Mouse (Mus musculus) liver, embryonic 11.5 days (tissue): ENCODE data around the gene Arl16. TPM values are rescaled to one million over a fixed set of nuclear protein-coding genes. Genes with fewer than 3 reads are reported as not detected.

Source experiments
- ATAC-seq: fragments of 200-750 bp; cut with Nextera tagmentation; replicated peaks from 2 replicates; pipeline ENCODE4 v1.8.0; 2017; ENCODE audit warnings: moderate number of reproducible peaks, mild to moderate bottlenecking, moderate TSS enrichment, moderate library complexity; ENCODE audit not compliant: low FRiP score
- DNase-seq: peaks from one replicate; pipeline ENCODE4 v3.0.0-alpha.2; 2017; ENCODE audit warnings: low spot score
- H3K27ac ChIP-seq: fragments of 300-500 bp; sonication (generic); 2 replicates; pipeline ENCODE4 v1.5.1; 2014; ENCODE audit warnings: mild to moderate bottlenecking, low read depth, low read length, control low read depth
- H3K27me3 ChIP-seq: fragments of 300-500 bp; sonication (generic); replicated peaks from 2 replicates; pipeline ENCODE4 v1.6.1; 2014; ENCODE audit warnings: low read length, mixed read lengths; ENCODE audit not compliant: control insufficient read depth, insufficient read depth
- H3K36me3 ChIP-seq: fragments of 300-500 bp; sonication (generic); 2 replicates; pipeline ENCODE4 v1.6.1; 2014; ENCODE audit warnings: mild to moderate bottlenecking, low read length, moderate library complexity, mixed read lengths; ENCODE audit not compliant: control insufficient read depth, insufficient read depth
- H3K4me1 ChIP-seq: fragments of 300-500 bp; sonication (generic); replicated peaks from 2 replicates; pipeline ENCODE4 v1.6.1; 2014; ENCODE audit warnings: low read length, mixed read lengths; ENCODE audit not compliant: control insufficient read depth, insufficient read depth
- H3K4me2 ChIP-seq: fragments of 300-500 bp; sonication (generic); 2 replicates; pipeline ENCODE4 v1.6.1; 2014; ENCODE audit warnings: mild to moderate bottlenecking, control low read depth, moderate library complexity
- H3K4me3 ChIP-seq: fragments of 300-500 bp; sonication (generic); 2 replicates; pipeline ENCODE4 v1.5.1; 2014; ENCODE audit warnings: low read depth, low read length, control low read depth
- H3K9ac ChIP-seq: fragments of 300-500 bp; sonication (generic); 2 replicates; pipeline ENCODE4 v1.6.1; 2014; ENCODE audit warnings: low read depth, low read length, control low read depth
- H3K9me3 ChIP-seq: fragments of 300-500 bp; sonication (generic); 2 replicates; pipeline ENCODE4 v1.6.1; 2016; ENCODE audit warnings: low read length, inconsistent platforms, mixed read lengths; ENCODE audit not compliant: control insufficient read depth
- WGBS: fragments of 180-500 bp; shearing (Covaris S2); extraction: QIAGEN DNeasy Blood & Tissue Kit; methylation state at CpG from one replicate; pipeline ENCODE4 v1.1.7; 2014; 5-methylcytosine and 5-hydroxymethylcytosine counted together
- polyA plus RNA-seq: library from polyadenylated mRNA; unstranded; fragments of >200 nt; fragmentation: Nextera tagmentation; extraction: Ambion mirVana; gene quantifications from 2 replicates; pipeline ENCODE4 v1.2.1, GENCODE M21; 2014

Gene Arl16
- polyA plus RNA-seq, 1 experiment from 2014 or later, result 40.2 TPM

DNA sequence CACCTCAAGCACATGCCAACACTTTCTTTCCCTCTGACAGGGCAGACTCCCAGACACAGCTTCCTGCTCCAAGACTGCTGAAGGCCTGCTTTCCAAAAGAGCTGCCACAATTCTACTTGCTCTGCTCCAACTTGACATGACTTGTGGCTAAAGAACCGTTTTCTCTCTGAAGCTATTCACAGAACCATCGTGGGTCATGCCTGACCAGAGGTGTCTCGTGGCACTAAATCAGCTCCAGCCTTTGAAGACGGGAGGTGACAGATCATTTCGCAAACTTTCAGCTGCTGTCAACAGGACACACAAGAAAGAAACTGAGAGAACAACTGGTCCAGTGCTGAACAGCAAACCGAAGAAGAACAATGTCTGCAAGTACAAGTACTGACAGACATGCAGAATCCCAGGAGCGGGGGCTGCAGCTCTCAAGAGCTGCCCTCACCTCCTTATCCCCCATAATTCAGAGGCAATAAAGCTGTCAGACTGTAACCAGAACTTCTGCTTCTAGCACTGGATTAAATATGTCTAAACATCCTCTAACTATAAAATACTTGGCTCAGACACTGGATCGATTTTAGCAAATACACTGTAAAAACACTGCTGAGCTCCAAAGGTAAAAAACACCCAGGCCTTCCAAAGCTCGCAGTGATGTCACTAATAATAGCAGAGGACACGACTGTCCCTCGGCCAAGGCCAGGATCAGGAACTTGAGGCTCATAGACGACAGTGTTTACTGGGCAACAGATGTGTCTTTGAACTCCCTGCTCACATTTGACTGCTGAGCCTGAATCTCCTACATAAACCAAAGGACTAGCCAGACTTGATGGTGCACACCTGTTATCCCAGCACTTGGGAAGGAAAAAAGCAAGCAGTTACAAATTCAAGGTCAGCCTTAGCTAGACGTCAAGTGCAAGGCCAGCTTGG, 44.5 kb downstream of the Arl16 start:
- 84% methylated on average over 13 of the region's 13 CpGs for WGBS
- Histone ChIP-seq H3K27ac (no peak overlapping the region), H3K4me1 (no peaks in the 10 kb centered on the region), H3K36me3 (peaks cover 45% of the 10 kb centered on the region), H3K9ac (no peak overlapping the region), H3K4me2 (no peak overlapping the region), H3K4me3 (no peak overlapping the region), H3K27me3 (no peaks in the 10 kb centered on the region), H3K9me3 (no peaks in the 10 kb centered on the region)
- DNase-seq, result no peak
- no peak for ATAC-seq

DNA sequence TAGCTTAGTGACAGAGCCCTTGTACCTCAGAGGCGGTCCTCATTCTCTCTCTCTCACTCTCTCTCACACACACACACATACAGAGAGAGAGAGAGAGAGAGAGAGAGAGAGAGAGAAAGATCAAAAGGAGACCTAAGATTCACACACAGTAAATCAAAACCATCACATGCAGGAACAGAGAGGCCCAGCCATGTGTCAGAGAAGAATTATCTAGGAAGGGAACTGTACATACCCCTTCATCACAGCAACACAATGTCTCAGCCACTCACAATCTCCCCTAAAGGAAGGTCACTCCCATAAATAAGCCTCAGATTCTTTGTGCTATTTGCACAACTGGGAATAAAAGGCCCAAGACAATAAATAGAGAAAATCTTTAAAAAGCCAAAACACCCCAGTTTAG, 48.8 kb downstream of the Arl16 start:
- no peaks in the 10 kb centered on the region for H3K9me3 ChIP-seq
- no peaks in the 10 kb centered on the region for H3K4me1 ChIP-seq
- H3K9ac ChIP-seq, result no peak overlapping the region
- H3K27ac ChIP-seq, result no peak overlapping the region
- DNase-seq, result no peak
- H3K27me3 ChIP-seq, result no peaks in the 10 kb centered on the region
- peaks cover 45% of the 10 kb centered on the region for H3K36me3 ChIP-seq
- H3K4me3 ChIP-seq, result no peak overlapping the region
- ATAC-seq, result no peak
- H3K4me2 ChIP-seq, result no peak overlapping the region
- 100% methylated on average over 1 of the region's 1 CpGs for whole genome bisulfite sequencing

DNA sequence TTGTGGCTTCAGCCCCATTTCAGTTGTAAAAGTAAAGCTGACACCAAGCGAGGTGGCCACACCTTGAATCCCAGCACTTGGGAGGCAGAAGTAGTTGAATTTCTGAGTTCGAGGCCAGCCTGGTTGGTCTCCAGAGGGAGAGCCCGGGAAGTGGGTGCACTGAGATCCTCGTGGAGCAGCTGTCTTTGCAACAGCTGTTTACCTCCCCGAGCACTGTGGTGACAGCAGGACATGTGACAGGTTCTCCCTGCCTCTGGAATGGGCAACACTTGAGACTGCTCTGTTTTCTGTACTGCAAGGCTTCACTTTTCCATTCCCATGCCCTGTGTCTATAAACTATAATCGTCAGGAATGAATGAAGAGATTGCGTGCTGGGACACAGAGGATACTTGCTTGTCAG, 49.6 kb downstream of the Arl16 start:
- Histone ChIP-seq H3K36me3 (peaks cover 52% of the 10 kb centered on the region), H3K4me3 (no peak overlapping the region), H3K4me2 (no peak overlapping the region), H3K4me1 (no peaks in the 10 kb centered on the region), H3K27me3 (no peaks in the 10 kb centered on the region), H3K27ac (no peak overlapping the region), H3K9me3 (no peaks in the 10 kb centered on the region), H3K9ac (no peak overlapping the region)
- WGBS, result 90% methylated on average over 7 of the region's 7 CpGs
- no peak for DNase-seq
- ATAC-seq, result no peak

Other genes starting within 250 kb of the Arl16 start
- 6.7 and 8.8 TPM in 2 replicates for gene Bahcc1, start 234.7 kb downstream of the Arl16 start, polyA plus RNA-seq
- 1,592 and 1,704 TPM in 2 replicates for gene Actg1, start 119.1 kb downstream of the Arl16 start, polyA plus RNA-seq
- gene Fscn2, start 106.1 kb downstream of the Arl16 start, polyA plus RNA-seq, result 0.29 TPM in 1 of 2 replicates, not detected in the other
- 22.8 and 23.2 TPM in 2 replicates for gene Faap100, start 88.8 kb downstream of the Arl16 start, polyA plus RNA-seq
- gene Nploc4, start 29.9 kb downstream of the Arl16 start, polyA plus RNA-seq, result 44.5 and 47.2 TPM in 2 replicates
- 0.10 TPM in 1 of 2 replicates, not detected in the other for gene Tspan10, start 25.0 kb downstream of the Arl16 start, polyA plus RNA-seq
- gene Pde6g, start 14.1 kb downstream of the Arl16 start, polyA plus RNA-seq, result 0.18 and 0.51 TPM in 2 replicates
- 12.7 and 16.8 TPM in 2 replicates for gene Oxld1, start 9.5 kb downstream of the Arl16 start, polyA plus RNA-seq
- 51.5 and 52.0 TPM in 2 replicates for gene Ccdc137, start 9.5 kb downstream of the Arl16 start, polyA plus RNA-seq
- 252 and 266 TPM in 2 replicates for gene Mrpl12, start 17.0 kb upstream of the Arl16 start, polyA plus RNA-seq
- gene Slc25a10, start 24.2 kb upstream of the Arl16 start, polyA plus RNA-seq, result 65.5 and 70.6 TPM in 2 replicates
- 7.6 and 7.7 TPM in 2 replicates for gene Gcgr, start 63.1 kb upstream of the Arl16 start, polyA plus RNA-seq
- gene Mcrip1, start 82.1 kb upstream of the Arl16 start, polyA plus RNA-seq, result 117 and 123 TPM in 2 replicates
- not detected in 2 replicates for gene Ppp1r27, start 83.5 kb upstream of the Arl16 start, polyA plus RNA-seq
- 648 and 680 TPM in 2 replicates for gene P4hb, start 105.6 kb upstream of the Arl16 start, polyA plus RNA-seq
- 557 and 561 TPM in 2 replicates for gene Arhgdia, start 114.0 kb upstream of the Arl16 start, polyA plus RNA-seq
- gene Alyref, start 130.8 kb upstream of the Arl16 start, polyA plus RNA-seq, result 601 and 617 TPM in 2 replicates
- gene Anapc11, start 130.8 kb upstream of the Arl16 start, polyA plus RNA-seq, result 200 and 208 TPM in 2 replicates
- gene Npb, start 140.9 kb upstream of the Arl16 start, polyA plus RNA-seq, result 3.6 and 6.3 TPM in 2 replicates
- gene Pcyt2, start 150.3 kb upstream of the Arl16 start, polyA plus RNA-seq, result 165 and 175 TPM in 2 replicates
- 48.6 and 54.8 TPM in 2 replicates for gene Sirt7, start 157.6 kb upstream of the Arl16 start, polyA plus RNA-seq
- 32.6 and 34.8 TPM in 2 replicates for gene Mafg, start 166.0 kb upstream of the Arl16 start, polyA plus RNA-seq
- gene Pycr1, start 176.2 kb upstream of the Arl16 start, polyA plus RNA-seq, result 18.5 and 21.2 TPM in 2 replicates
- 0.34 and 0.60 TPM in 2 replicates for gene Myadml2, start 180.6 kb upstream of the Arl16 start, polyA plus RNA-seq
- 0.51 and 0.52 TPM in 2 replicates for gene Notum, start 193.6 kb upstream of the Arl16 start, polyA plus RNA-seq
- gene Aspscr1, start 205.4 kb upstream of the Arl16 start, polyA plus RNA-seq, result 83.7 and 97.1 TPM in 2 replicates
- gene Cenpx, start 246.1 kb upstream of the Arl16 start, polyA plus RNA-seq, result 178 and 192 TPM in 2 replicates
- gene Lrrc45, start 246.3 kb upstream of the Arl16 start, polyA plus RNA-seq, result 34.2 and 38.3 TPM in 2 replicates